Mouse (Mus musculus): ENCODE measurements at regions not wholly inside any gene's neighbourhood (a gene's known extent, or its start where the extent isn't known, plus 50 kb on each side); places are given as distances from the start of the nearest gene placed in this dataset.

DNA sequence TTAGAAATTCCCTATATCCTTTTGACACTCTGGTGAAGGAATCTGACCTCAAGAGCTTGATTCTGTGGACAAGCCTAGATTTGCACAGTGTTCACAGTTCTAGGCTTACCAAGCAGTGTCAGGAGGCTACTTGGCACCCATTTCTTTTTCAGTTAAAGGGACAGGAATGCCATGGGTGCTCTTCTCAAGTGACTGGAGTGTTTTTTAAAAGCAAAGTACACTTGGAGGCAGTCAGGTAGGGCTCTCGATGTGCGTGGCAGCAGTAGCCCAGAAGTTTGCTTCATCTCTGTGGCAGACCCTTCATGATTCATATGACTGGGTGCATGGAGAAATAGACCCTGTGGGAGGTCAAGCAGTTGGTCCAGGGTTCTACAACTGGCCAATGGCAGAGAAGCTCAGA, 310.4 kb upstream of the Id2 start:
- Histone ChIP-seq H3K36me3 (ENCODE audit: control insufficient read depth, insufficient read depth, low read length) (no peaks in the 10 kb centered on the region), H3K4me1 (ENCODE audit: control insufficient read depth, insufficient read depth, low read length) (no peaks in the 10 kb centered on the region), H3K4me3 (ENCODE audit: low read depth, low read length) (no peak overlapping the region), H3K9me3 (ENCODE audit: control insufficient read depth, low read length) (no peaks in the 10 kb centered on the region), H3K27me3 (ENCODE audit: control insufficient read depth, insufficient read depth, low read length) (no peaks in the 10 kb centered on the region), H3K27ac (ENCODE audit: low read depth, low read length) (no peak overlapping the region), H3K4me2 (ENCODE audit: low read depth) (no peak overlapping the region), H3K9ac (ENCODE audit: low read length) (no peak overlapping the region)
- no peak for ATAC-seq (ENCODE audit: insufficient read depth, low FRiP score, low TSS enrichment)
- no peak for DNase-seq (ENCODE audit: low spot score)
- WGBS = 91% methylated on average over 2 of the region's 2 CpGs

DNA sequence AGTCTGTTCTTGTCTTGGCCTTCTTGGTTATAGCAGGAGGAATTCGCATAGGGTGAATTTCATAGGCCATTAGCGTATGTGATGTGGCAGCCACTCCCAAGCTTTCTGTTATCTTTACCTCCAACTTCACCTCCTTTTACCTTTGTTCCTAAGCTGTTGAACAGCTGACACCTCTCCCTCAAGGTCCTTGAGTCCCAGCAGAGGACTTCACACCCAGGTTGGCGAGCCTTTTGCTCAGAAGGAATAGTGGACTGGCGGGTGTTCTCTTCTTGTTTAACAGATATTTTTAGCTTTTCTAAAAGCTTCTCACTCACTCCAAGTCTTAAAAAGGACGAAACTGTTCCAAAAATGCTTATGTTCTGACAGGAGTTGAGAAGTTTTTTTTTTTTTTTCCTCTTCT, 303.4 kb upstream of the Id2 start:
- Histone ChIP-seq H3K9ac (ENCODE audit: low read length) (no peak overlapping the region), H3K27ac (ENCODE audit: low read depth, low read length) (no peak overlapping the region), H3K4me1 (ENCODE audit: control insufficient read depth, insufficient read depth, low read length) (no peaks in the 10 kb centered on the region), H3K36me3 (ENCODE audit: control insufficient read depth, insufficient read depth, low read length) (no peaks in the 10 kb centered on the region), H3K4me3 (ENCODE audit: low read depth, low read length) (no peak overlapping the region), H3K4me2 (ENCODE audit: low read depth) (no peak overlapping the region), H3K9me3 (ENCODE audit: control insufficient read depth, low read length) (no peaks in the 10 kb centered on the region), H3K27me3 (ENCODE audit: control insufficient read depth, insufficient read depth, low read length) (no peaks in the 10 kb centered on the region)
- ATAC-seq (ENCODE audit: insufficient read depth, low FRiP score, low TSS enrichment) (no peak), DNase-seq (ENCODE audit: low spot score) (no peak)
- WGBS = 87% methylated on average over 5 of the region's 5 CpGs

DNA sequence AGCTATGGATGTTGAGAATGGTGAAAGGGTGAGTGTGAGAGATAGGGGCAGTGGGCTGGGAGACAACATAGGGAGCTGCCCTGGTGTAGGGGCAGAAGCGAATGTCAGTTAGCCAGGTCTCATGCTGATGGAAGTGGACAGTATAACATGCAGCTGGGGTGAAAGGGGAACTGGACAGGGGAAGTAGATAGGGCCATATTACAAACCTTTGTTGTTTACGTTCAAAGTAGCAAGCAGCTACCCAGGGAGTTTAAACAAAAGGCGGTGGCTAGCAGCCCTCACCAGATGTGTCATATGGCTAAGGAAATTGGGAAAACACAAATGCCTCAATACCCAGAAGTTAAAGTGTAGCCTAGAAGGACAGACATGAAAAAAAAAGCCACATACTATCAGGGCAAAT, 301.8 kb upstream of the Id2 start:
- Histone ChIP-seq H3K9me3 (ENCODE audit: control insufficient read depth, low read length) (no peaks in the 10 kb centered on the region), H3K4me3 (ENCODE audit: low read depth, low read length) (no peak overlapping the region), H3K4me1 (ENCODE audit: control insufficient read depth, insufficient read depth, low read length) (no peaks in the 10 kb centered on the region), H3K27ac (ENCODE audit: low read depth, low read length) (no peak overlapping the region), H3K36me3 (ENCODE audit: control insufficient read depth, insufficient read depth, low read length) (no peaks in the 10 kb centered on the region), H3K4me2 (ENCODE audit: low read depth) (no peak overlapping the region), H3K9ac (ENCODE audit: low read length) (no peak overlapping the region), H3K27me3 (ENCODE audit: control insufficient read depth, insufficient read depth, low read length) (no peaks in the 10 kb centered on the region)
- DNase-seq (ENCODE audit: low spot score) (no peak), ATAC-seq (ENCODE audit: insufficient read depth, low FRiP score, low TSS enrichment) (no peak)
- 74% methylated on average over 3 of the region's 3 CpGs for WGBS

DNA sequence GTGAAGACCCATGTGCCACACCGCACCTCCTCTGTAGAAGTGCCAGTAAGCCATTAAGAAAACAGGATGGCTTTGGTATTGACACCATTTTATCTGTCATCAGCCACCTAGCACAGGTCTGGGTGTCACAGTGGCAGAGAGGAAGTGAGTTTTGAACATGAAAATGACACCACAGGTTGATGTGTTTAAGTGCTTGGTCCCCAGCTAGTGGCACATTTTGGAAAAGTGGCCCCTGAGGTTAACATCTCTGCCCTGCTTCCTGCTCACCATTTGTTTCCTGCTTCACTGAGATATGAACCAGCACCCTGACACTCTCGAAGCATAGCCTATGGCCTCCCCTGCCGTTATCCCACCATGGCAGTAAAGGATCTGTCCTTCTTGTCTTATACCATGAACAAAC, 297.4 kb upstream of the Id2 start:
- no peaks in the 10 kb centered on the region for H3K4me1 ChIP-seq (ENCODE audit: control insufficient read depth, insufficient read depth, low read length)
- no peak overlapping the region for H3K4me2 ChIP-seq (ENCODE audit: low read depth)
- no peak overlapping the region for H3K4me3 ChIP-seq (ENCODE audit: low read depth, low read length)
- DNase-seq (ENCODE audit: low spot score) (no peak), ATAC-seq (ENCODE audit: insufficient read depth, low FRiP score, low TSS enrichment) (no peak)
- H3K36me3 ChIP-seq (ENCODE audit: control insufficient read depth, insufficient read depth, low read length) = no peaks in the 10 kb centered on the region
- H3K9ac ChIP-seq (ENCODE audit: low read length) = no peak overlapping the region
- 90% methylated on average over 3 of the region's 3 CpGs for WGBS
- no peaks in the 10 kb centered on the region for H3K9me3 ChIP-seq (ENCODE audit: control insufficient read depth, low read length)
- H3K27me3 ChIP-seq (ENCODE audit: control insufficient read depth, insufficient read depth, low read length) = no peaks in the 10 kb centered on the region
- H3K27ac ChIP-seq (ENCODE audit: low read depth, low read length) = no peak overlapping the region

DNA sequence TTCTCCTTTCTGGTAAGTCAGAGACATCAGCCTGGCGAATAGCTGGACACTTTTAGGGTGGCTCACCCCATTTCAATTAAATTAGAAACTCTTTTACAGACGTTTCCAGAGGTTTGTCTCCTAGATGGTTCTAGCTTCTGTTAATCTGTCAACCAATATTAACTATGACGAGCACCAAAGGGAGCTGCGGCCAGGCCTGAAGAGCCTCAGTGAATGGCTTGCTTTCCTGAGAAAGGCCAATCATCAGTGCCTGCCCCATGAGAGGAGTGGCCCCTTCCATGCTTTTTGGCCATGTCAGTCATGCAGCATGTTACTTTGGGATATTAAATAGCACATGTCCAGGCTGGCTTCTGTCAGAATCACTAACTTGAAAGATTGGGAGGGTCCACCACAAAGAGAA, 296.6 kb upstream of the Id2 start:
- Histone ChIP-seq H3K27me3 (ENCODE audit: control insufficient read depth, insufficient read depth, low read length) (no peaks in the 10 kb centered on the region), H3K4me1 (ENCODE audit: control insufficient read depth, insufficient read depth, low read length) (no peaks in the 10 kb centered on the region), H3K4me2 (ENCODE audit: low read depth) (no peak overlapping the region), H3K27ac (ENCODE audit: low read depth, low read length) (no peak overlapping the region), H3K4me3 (ENCODE audit: low read depth, low read length) (no peak overlapping the region), H3K36me3 (ENCODE audit: control insufficient read depth, insufficient read depth, low read length) (no peaks in the 10 kb centered on the region), H3K9me3 (ENCODE audit: control insufficient read depth, low read length) (no peaks in the 10 kb centered on the region), H3K9ac (ENCODE audit: low read length) (no peak overlapping the region)
- DNase-seq (ENCODE audit: low spot score) (no peak), ATAC-seq (ENCODE audit: insufficient read depth, low FRiP score, low TSS enrichment) (no peak)
- 80% methylated on average over 4 of the region's 4 CpGs for WGBS

DNA sequence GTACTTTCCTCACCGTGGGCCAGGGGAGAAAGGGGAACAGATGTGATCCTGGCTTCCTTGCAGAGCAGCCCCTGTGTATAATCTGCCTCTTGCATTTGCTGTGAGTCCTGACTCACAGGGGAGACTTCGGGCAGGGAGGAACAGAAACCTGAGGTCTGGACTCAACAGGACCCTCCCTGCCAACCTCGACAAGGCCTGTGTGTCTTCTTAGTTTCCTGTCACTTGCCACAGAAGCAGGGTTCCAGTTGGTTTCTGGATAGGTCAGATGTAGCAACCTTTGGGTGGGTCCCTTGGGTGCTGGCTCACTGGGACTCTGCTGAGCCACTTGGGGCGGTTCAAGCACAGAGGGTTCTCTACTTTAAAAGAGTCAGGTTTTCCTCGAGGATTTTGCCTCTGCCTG, 292.3 kb upstream of the Id2 start:
- Histone ChIP-seq H3K9ac (ENCODE audit: low read length) (no peak overlapping the region), H3K9me3 (ENCODE audit: control insufficient read depth, low read length) (no peaks in the 10 kb centered on the region), H3K36me3 (ENCODE audit: control insufficient read depth, insufficient read depth, low read length) (no peaks in the 10 kb centered on the region), H3K4me3 (ENCODE audit: low read depth, low read length) (no peak overlapping the region), H3K4me2 (ENCODE audit: low read depth) (no peak overlapping the region), H3K27me3 (ENCODE audit: control insufficient read depth, insufficient read depth, low read length) (no peaks in the 10 kb centered on the region), H3K27ac (ENCODE audit: low read depth, low read length) (no peak overlapping the region), H3K4me1 (ENCODE audit: control insufficient read depth, insufficient read depth, low read length) (no peaks in the 10 kb centered on the region)
- no peak for DNase-seq (ENCODE audit: low spot score)
- no peak for ATAC-seq (ENCODE audit: insufficient read depth, low FRiP score, low TSS enrichment)
- WGBS = 73% methylated on average over 5 of the region's 5 CpGs

DNA sequence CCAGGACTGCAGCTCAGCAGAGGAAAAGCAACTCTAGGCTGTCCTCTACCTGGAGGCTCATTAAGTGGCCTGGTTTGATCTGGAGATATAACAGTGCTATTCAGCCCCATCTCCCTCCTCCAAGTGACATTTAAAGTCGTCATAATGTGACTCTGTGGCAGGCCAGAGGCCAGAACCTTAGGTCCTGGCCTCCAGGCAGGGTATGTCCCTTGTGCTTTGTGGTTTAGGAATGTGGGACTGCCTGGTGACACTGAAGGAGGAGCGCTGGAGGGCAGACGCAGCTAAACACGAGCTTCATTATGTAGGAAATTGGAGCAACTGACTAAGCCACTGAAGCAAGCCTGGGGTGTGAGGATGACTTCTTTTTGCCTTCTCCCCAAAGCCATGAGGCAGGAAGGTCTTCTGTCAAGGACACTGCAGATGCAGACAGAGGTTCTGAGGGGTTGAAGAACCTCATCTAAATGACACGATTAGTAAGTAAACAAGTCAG, 290.9 kb upstream of the Id2 start:
- DNase-seq (ENCODE audit: low spot score) (no peak), ATAC-seq (ENCODE audit: insufficient read depth, low FRiP score, low TSS enrichment) (no peak)
- no peak overlapping the region for H3K27ac ChIP-seq (ENCODE audit: low read depth, low read length)
- H3K9me3 ChIP-seq (ENCODE audit: control insufficient read depth, low read length) = no peaks in the 10 kb centered on the region
- no peak overlapping the region for H3K4me2 ChIP-seq (ENCODE audit: low read depth)
- no peak overlapping the region for H3K4me3 ChIP-seq (ENCODE audit: low read depth, low read length)
- H3K9ac ChIP-seq (ENCODE audit: low read length) = no peak overlapping the region
- no peaks in the 10 kb centered on the region for H3K4me1 ChIP-seq (ENCODE audit: control insufficient read depth, insufficient read depth, low read length)
- 64% methylated on average over 5 of the region's 5 CpGs for WGBS
- H3K36me3 ChIP-seq (ENCODE audit: control insufficient read depth, insufficient read depth, low read length) = no peaks in the 10 kb centered on the region
- H3K27me3 ChIP-seq (ENCODE audit: control insufficient read depth, insufficient read depth, low read length) = no peaks in the 10 kb centered on the region

DNA sequence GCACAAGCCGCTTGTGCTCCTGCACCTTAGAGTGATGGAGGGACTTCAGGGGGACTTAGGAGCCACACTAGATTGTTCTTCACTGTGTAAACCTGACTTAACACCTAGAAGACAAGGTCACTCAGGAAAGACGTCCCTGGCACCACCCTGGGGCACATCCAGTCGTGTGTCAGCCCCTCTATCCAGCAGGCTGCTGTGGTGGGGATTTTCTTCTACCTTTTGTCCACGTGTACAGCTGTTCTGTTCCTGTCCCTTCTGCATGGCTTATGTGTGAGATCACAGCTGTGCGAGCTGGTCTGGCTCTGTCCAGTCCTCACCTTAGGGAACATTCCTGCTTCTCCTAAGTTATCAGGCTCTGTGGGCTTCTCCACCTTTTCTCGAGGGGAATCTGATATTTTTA, 286.0 kb upstream of the Id2 start:
- 74% methylated on average over 6 of the region's 6 CpGs for WGBS
- no peak overlapping the region for H3K9ac ChIP-seq (ENCODE audit: low read length)
- H3K4me3 ChIP-seq (ENCODE audit: low read depth, low read length) = no peak overlapping the region
- no peak for ATAC-seq (ENCODE audit: insufficient read depth, low FRiP score, low TSS enrichment)
- no peaks in the 10 kb centered on the region for H3K9me3 ChIP-seq (ENCODE audit: control insufficient read depth, low read length)
- no peak overlapping the region for H3K4me2 ChIP-seq (ENCODE audit: low read depth)
- H3K4me1 ChIP-seq (ENCODE audit: control insufficient read depth, insufficient read depth, low read length) = no peaks in the 10 kb centered on the region
- no peaks in the 10 kb centered on the region for H3K36me3 ChIP-seq (ENCODE audit: control insufficient read depth, insufficient read depth, low read length)
- no peak overlapping the region for H3K27ac ChIP-seq (ENCODE audit: low read depth, low read length)
- DNase-seq (ENCODE audit: low spot score) = no peak
- no peaks in the 10 kb centered on the region for H3K27me3 ChIP-seq (ENCODE audit: control insufficient read depth, insufficient read depth, low read length)

DNA sequence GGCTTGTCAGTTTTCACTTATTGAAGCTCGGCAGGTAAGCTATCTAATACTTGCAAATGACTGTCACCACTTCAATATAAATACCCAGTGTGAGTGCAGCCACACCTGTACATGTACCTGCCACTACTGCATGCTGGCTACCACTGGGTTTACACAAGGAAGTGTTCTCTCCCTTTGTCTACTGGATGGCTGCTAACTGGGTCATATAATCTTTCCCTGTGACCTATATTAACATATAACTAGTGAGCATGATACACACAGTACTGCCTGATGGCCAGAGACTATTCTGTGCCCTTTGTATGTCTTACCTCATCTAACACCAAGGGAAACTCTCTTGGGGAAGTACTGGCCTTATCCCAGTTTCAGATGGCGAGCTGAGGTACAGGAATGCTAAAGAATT, 285.5 kb upstream of the Id2 start:
- H3K9me3 ChIP-seq (ENCODE audit: control insufficient read depth, low read length) = no peaks in the 10 kb centered on the region
- H3K27me3 ChIP-seq (ENCODE audit: control insufficient read depth, insufficient read depth, low read length) = no peaks in the 10 kb centered on the region
- no peaks in the 10 kb centered on the region for H3K36me3 ChIP-seq (ENCODE audit: control insufficient read depth, insufficient read depth, low read length)
- DNase-seq (ENCODE audit: low spot score) = no peak
- no peak overlapping the region for H3K4me2 ChIP-seq (ENCODE audit: low read depth)
- no peak overlapping the region for H3K9ac ChIP-seq (ENCODE audit: low read length)
- H3K4me3 ChIP-seq (ENCODE audit: low read depth, low read length) = no peak overlapping the region
- WGBS = 86% methylated on average over 2 of the region's 2 CpGs
- H3K4me1 ChIP-seq (ENCODE audit: control insufficient read depth, insufficient read depth, low read length) = no peaks in the 10 kb centered on the region
- ATAC-seq (ENCODE audit: insufficient read depth, low FRiP score, low TSS enrichment) = no peak
- H3K27ac ChIP-seq (ENCODE audit: low read depth, low read length) = no peak overlapping the region
